Mouse (Mus musculus) kidney, embryonic 16.5 days (tissue): ENCODE measurements around the gene Dmac2. TPM values are rescaled to one million over a fixed set of nuclear protein-coding genes. Genes with fewer than 3 reads are reported as not detected.
A peak's percentile ranks its signal among the peaks of the same experiment; 100 is the strongest.

Source experiments
- ATAC-seq: fragments of 200-750 bp; cut with Nextera tagmentation; 2 replicates; pipeline ENCODE4 v1.8.0; 2017; ENCODE audit warnings: moderate TSS enrichment; ENCODE audit not compliant: low FRiP score, low TSS enrichment
- H3K27ac ChIP-seq: fragments of 300-500 bp; sonication (generic); 2 replicates; pipeline ENCODE4 v1.5.1; 2014; ENCODE audit warnings: low read length
- H3K27me3 ChIP-seq: fragments of 300-500 bp; sonication (generic); 2 replicates; pipeline ENCODE4 v1.6.1; 2014; ENCODE audit warnings: low read length, control low read depth, mixed read lengths; ENCODE audit not compliant: insufficient read depth
- H3K36me3 ChIP-seq: fragments of 300-500 bp; sonication (generic); 2 replicates; pipeline ENCODE4 v1.6.1; 2014; ENCODE audit warnings: low read length, control low read depth, mixed read lengths; ENCODE audit not compliant: insufficient read depth
- H3K4me1 ChIP-seq: fragments of 300-500 bp; sonication (generic); 2 replicates; pipeline ENCODE4 v1.6.1; 2014; ENCODE audit warnings: low read length, control low read depth, mixed read lengths; ENCODE audit not compliant: insufficient read depth
- H3K4me2 ChIP-seq: fragments of 300-500 bp; sonication (generic); replicated peaks from 2 replicates; pipeline ENCODE4 v1.6.1; 2014; ENCODE audit warnings: low read depth, low read length
- H3K4me3 ChIP-seq: fragments of 300-500 bp; sonication (generic); 2 replicates; pipeline ENCODE4 v1.5.1; 2014; ENCODE audit warnings: mild to moderate bottlenecking, low read length
- H3K9ac ChIP-seq: fragments of 300-500 bp; sonication (generic); replicated peaks from 2 replicates; pipeline ENCODE4 v1.6.1; 2014; ENCODE audit warnings: low read length
- H3K9me3 ChIP-seq: fragments of 300-500 bp; sonication (generic); 2 replicates; pipeline ENCODE4 v1.6.1; 2016; ENCODE audit warnings: low read length, control low read depth
- WGBS: fragments of 180-500 bp; shearing (Covaris S2); extraction: QIAGEN DNeasy Blood & Tissue Kit; methylation state at CpG from one replicate; pipeline ENCODE4 v1.1.7; 2014; 5-methylcytosine and 5-hydroxymethylcytosine counted together
- polyA plus RNA-seq: library from polyadenylated mRNA; unstranded; fragments of >200 nt; fragmentation: Nextera tagmentation; extraction: Ambion mirVana; gene quantifications from 2 replicates; pipeline ENCODE4 v1.2.1, GENCODE M21; 2015

The Dmac2 gene
- polyA plus RNA-seq, 1 experiment from 2014 or later: 61.8 TPM

DNA sequence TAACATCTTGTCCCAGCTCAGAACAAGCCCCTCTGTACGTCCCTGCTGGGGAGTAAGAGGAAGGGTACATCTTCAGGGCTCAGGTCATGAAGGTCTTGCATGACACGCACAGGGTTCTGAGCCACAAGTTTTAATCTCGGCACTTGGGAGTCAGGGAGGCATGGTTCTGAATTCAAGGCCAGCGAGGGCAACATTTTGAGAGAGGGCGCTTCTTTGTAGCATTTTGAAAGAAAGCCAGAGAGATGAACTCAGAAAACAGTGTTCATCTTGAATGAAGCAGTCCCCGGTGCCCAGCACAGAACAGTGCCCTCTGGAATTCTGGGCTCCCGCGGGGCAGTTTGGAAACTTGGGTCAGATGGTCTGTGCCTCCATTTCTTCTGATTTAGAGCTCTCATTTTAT is 47.2 kb downstream of the Dmac2 start:
- no peak overlapping the region for H3K4me2 ChIP-seq
- no peak overlapping the region for H3K27ac ChIP-seq
- ATAC-seq: no peak
- no peaks in the 10 kb centered on the region for H3K27me3 ChIP-seq
- no peaks in the 10 kb centered on the region for H3K9me3 ChIP-seq
- peaks cover 35% of the 10 kb centered on the region for H3K36me3 ChIP-seq
- 96% methylated on average over 8 of the region's 8 CpGs for WGBS
- no peak overlapping the region for H3K4me3 ChIP-seq
- no peaks in the 10 kb centered on the region for H3K4me1 ChIP-seq
- no peak overlapping the region for H3K9ac ChIP-seq

DNA sequence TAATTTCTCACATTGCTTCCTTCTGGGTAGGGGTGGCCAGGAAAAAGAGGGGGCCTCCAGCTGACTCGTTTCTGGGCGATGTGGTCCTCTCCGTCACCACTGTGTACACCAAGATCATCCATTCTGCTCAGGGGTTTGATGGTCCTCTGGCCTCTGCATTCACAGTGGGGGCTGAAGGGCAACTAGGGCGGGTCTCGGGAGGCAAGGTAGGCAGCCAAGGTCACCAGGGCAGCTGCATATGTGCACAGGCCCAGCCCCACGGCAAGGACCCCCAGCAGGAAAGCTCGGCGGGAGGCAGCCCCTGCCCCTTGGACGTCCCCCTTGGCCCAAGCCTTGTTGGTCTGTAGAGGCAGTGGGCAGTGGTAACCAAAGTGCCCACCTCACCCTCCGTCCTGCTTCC is 49.9 kb downstream of the Dmac2 start:
- no peaks in the 10 kb centered on the region for H3K4me1 ChIP-seq
- no peak overlapping the region for H3K9ac ChIP-seq
- ATAC-seq: no peak
- H3K36me3 ChIP-seq: peaks cover 29% of the 10 kb centered on the region
- no peak overlapping the region for H3K27ac ChIP-seq
- no peaks in the 10 kb centered on the region for H3K9me3 ChIP-seq
- no peak overlapping the region for H3K4me2 ChIP-seq
- H3K4me3 ChIP-seq: no peak overlapping the region
- H3K27me3 ChIP-seq: peaks cover 8% of the 10 kb centered on the region
- 86% methylated on average over 10 of the region's 10 CpGs for WGBS

DNA sequence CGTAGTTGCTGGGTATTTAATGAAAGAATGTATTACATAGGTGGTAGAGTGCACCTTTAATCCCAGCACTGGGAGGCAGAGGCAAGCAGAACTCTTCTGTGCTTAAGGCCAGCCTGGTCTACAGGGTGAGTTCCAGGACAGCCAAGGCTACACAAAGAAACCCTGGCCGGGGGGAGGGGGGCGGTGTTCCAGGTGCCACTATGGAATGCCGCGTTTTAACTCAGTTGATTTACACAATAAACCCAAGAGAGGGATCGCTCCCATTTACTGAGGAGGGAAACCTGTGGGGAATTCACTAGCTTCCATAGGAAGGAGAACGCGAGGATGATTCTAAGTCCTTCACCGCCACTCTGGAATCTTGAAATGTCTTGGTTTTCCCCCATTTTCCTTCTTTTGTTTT is 50.4 kb downstream of the Dmac2 start:
- Histone ChIP-seq H3K36me3 (peaks cover 25% of the 10 kb centered on the region), H3K27me3 (peaks cover 12% of the 10 kb centered on the region), H3K4me3 (no peak overlapping the region), H3K9me3 (no peaks in the 10 kb centered on the region), H3K4me2 (no peak overlapping the region), H3K27ac (no peak overlapping the region), H3K4me1 (peaks cover 2% of the 10 kb centered on the region), H3K9ac (no peak overlapping the region)
- 80% methylated on average over 9 of the region's 9 CpGs for WGBS
- ATAC-seq: no peak

DNA sequence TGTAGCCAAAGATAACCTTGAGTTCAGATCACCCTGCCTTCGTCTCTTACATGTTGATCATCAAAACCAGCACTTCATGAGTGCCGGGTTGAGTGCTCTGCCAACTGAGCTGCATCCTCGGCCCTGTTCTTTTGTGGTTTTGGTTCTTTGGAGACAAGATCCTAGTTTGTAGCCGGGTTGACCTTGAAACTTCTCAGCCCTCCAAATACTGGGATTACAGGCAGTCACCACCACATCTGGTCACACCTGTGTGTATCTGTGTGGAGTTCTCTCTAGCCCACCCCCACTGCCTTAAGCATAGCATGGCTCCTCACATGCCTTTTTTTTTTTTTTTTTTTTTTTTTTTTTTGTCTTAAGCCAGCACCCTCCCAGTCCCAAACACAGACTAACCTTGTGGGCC is 50.9 kb downstream of the Dmac2 start:
- peaks cover 20% of the 10 kb centered on the region for H3K36me3 ChIP-seq
- no peak overlapping the region for H3K4me3 ChIP-seq
- no peak for ATAC-seq
- no peak overlapping the region for H3K4me2 ChIP-seq
- H3K9me3 ChIP-seq: no peaks in the 10 kb centered on the region
- H3K9ac ChIP-seq: no peak overlapping the region
- H3K27ac ChIP-seq: no peak overlapping the region
- WGBS: 95% methylated on average over 4 of the region's 4 CpGs
- peaks cover 16% of the 10 kb centered on the region for H3K27me3 ChIP-seq
- peaks cover 7% of the 10 kb centered on the region for H3K4me1 ChIP-seq

DNA sequence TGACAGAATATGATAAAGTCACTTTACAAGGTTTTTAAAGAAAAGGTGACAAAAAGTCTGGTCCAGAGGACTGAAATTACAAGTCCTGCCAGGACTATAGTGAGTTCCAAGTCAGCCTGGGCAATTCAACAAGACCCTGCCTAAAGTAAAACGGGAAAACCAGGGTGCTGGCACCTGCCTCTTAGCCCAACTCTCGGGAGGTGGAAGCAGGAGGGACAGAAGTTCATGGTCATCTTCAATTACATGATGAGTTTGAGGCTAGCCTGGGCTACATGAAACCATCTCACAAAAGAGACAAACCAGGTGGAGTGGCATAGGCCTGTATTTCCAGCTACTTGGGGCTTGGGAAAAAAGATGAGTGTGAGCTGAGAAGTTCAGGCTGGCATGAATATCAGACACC is 52.5 kb downstream of the Dmac2 start:
- no peak overlapping the region for H3K27ac ChIP-seq
- H3K36me3 ChIP-seq: peaks cover 16% of the 10 kb centered on the region
- no peak overlapping the region for H3K4me3 ChIP-seq
- peaks cover 8% of the 10 kb centered on the region for H3K4me1 ChIP-seq
- 78% methylated on average over 2 of the region's 2 CpGs for WGBS
- H3K9me3 ChIP-seq: no peaks in the 10 kb centered on the region
- H3K4me2 ChIP-seq: no peak overlapping the region
- peaks cover 29% of the 10 kb centered on the region for H3K27me3 ChIP-seq
- no peak overlapping the region for H3K9ac ChIP-seq
- no peak for ATAC-seq

DNA sequence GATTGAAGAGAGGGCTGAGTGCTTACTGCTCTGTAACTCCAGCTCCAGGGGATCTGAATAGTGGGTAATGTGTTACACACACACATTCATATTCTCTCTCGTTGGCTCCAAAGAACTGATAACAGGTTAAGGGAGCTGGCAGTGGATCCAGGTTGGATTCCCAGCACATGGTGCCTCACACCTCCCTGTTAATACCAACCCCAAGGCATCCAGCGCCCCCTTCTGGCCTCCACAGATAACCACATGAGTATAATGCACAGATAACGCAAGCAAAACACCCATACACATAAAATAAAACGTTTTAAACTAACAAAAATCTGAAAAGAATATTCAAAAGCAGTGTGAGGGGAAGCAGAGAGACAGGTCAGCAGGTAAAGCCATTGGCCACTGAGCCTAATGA is 53.2 kb downstream of the Dmac2 start:
- Histone ChIP-seq H3K9ac (no peak overlapping the region), H3K27me3 (peaks cover 29% of the 10 kb centered on the region), H3K36me3 (peaks cover 14% of the 10 kb centered on the region), H3K4me2 (no peak overlapping the region), H3K9me3 (no peaks in the 10 kb centered on the region), H3K4me1 (peaks cover 8% of the 10 kb centered on the region), H3K27ac (no peak overlapping the region), H3K4me3 (no peak overlapping the region)
- WGBS: 54% methylated on average over 4 of the region's 4 CpGs
- ATAC-seq: no peak

DNA sequence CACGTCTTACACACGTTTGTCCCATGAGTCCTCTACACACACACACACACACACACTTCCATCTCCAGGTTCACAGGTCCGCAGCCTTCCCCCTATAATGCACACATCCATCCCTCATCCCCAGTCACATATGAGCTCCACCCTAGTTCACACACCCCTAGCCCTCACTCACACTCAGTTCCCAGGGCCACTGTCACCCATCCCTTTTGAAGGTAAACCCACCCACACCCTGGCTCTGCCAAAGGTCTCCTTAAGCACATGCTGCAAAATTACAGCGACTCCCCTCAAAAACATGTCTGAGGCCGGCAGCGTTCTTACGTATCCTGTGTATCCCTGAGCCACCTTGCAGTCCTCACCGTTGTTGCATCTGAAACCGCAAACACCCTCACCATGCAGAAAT is 55.1 kb downstream of the Dmac2 start:
- no peak overlapping the region for H3K27ac ChIP-seq
- WGBS: 35% methylated on average over 9 of the region's 9 CpGs
- H3K27me3 ChIP-seq: peaks cover 36% of the 10 kb centered on the region
- no peak for ATAC-seq
- peaks cover 8% of the 10 kb centered on the region for H3K4me1 ChIP-seq
- peak overlapping the region; percentile 68 for H3K4me2 ChIP-seq
- H3K36me3 ChIP-seq: no peaks in the 10 kb centered on the region
- H3K9me3 ChIP-seq: no peaks in the 10 kb centered on the region
- H3K4me3 ChIP-seq: peak overlapping the region; percentile 46; the same call in 1 of the 2 replicates
- no peak overlapping the region; the same call in 1 of the 2 replicates for H3K9ac ChIP-seq

DNA sequence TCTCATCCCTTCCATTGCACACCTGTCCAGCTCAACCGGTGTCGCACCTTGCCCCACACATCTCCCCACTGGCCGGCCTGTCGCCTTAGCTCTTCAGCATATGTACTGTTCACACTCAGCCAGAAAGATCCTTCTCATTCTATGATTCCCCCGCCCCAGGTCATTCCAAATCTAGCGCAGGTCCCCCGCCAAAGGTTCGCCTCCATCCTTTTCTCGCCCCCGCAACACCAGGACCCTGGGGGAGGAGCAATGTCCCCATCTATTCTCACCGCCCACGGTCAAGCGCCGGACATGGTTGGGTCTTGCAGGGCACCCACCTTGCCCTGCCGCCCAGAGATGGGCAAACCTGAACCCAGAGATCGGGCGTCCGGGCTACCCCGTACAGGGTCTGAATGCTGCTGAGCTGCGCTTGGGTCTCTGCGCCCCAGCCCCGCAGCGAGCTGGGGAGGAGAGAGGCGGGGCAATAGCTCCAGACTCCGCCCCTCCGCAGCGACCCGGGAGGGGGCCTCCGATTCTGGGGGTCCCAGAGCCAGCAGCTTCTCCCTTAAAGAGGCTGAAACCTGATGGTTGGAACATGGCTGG is 55.6 kb downstream of the Dmac2 start, which contains the start of gene Tmem91:
Gene Tmem91 (minus strand): TSS at position 448 of the 582 bp plus-strand sequence.
- H3K9me3 ChIP-seq: no peaks in the 10 kb centered on the region
- H3K4me2 ChIP-seq: peak within 1 kb of the TSS; percentile 68
- peak; percentile 73; the same call in 1 of the 2 replicates for ATAC-seq
- no peaks in the 10 kb centered on the region for H3K36me3 ChIP-seq
- WGBS: 2% methylated on average over 29 of the region's 29 CpGs
- no peak within 1 kb of the TSS for H3K27ac ChIP-seq
- H3K9ac ChIP-seq: peak within 1 kb of the TSS; percentile 58
- H3K4me1 ChIP-seq: peaks cover 8% of the 10 kb centered on the region
- peaks cover 36% of the 10 kb centered on the region for H3K27me3 ChIP-seq
- peak within 1 kb of the TSS; percentile 46 for H3K4me3 ChIP-seq

Other genes with a start within 250 kb of the Dmac2 start
- 1.4 TPM in 1 of 2 replicates, not detected in the other for gene Cnfn, start 249.7 kb upstream of the Dmac2 start, polyA plus RNA-seq
- 11.2 and 11.9 TPM in 2 replicates for gene Lipe, start 220.7 kb upstream of the Dmac2 start, polyA plus RNA-seq
- gene Cxcl17, start 206.5 kb upstream of the Dmac2 start, polyA plus RNA-seq: 0.65 and 1.0 TPM in 2 replicates
- 4.4 and 4.6 TPM in 2 replicates for gene Ceacam1, start 141.8 kb upstream of the Dmac2 start, polyA plus RNA-seq
- 0.31 TPM in 1 of 2 replicates, not detected in the other for gene Ceacam2, start 79.6 kb upstream of the Dmac2 start, polyA plus RNA-seq
- gene Erich4, start 3.5 kb upstream of the Dmac2 start, polyA plus RNA-seq: 4.5 and 5.5 TPM in 2 replicates
- gene B3gnt8, start 7.2 kb downstream of the Dmac2 start, polyA plus RNA-seq: 14.2 and 15.0 TPM in 2 replicates
- 90.3 and 91.7 TPM in 2 replicates for gene Bckdha, start 39.6 kb downstream of the Dmac2 start, polyA plus RNA-seq
- 90.0 and 92.6 TPM in 2 replicates for gene Exosc5, start 39.8 kb downstream of the Dmac2 start, polyA plus RNA-seq
- 2.3 and 3.7 TPM in 2 replicates for gene Tmem91, start 55.8 kb downstream of the Dmac2 start, polyA plus RNA-seq
- 35.0 and 35.8 TPM in 2 replicates for gene B9d2, start 61.4 kb downstream of the Dmac2 start, polyA plus RNA-seq
- gene Tgfb1, start 67.6 kb downstream of the Dmac2 start, polyA plus RNA-seq: 2.9 and 3.7 TPM in 2 replicates
- 25.6 and 32.8 TPM in 2 replicates for gene Ccdc97, start 99.7 kb downstream of the Dmac2 start, polyA plus RNA-seq
- 43.7 and 56.5 TPM in 2 replicates for gene Hnrnpul1, start 135.3 kb downstream of the Dmac2 start, polyA plus RNA-seq
- gene Axl, start 169.3 kb downstream of the Dmac2 start, polyA plus RNA-seq: 91.5 and 96.5 TPM in 2 replicates
- gene Cyp2s1, start 197.5 kb downstream of the Dmac2 start, polyA plus RNA-seq: 22.1 and 23.0 TPM in 2 replicates